Mouse (Mus musculus) heart, embryonic 13.5 days (tissue): ENCODE data around the gene Galnt10. TPM values are rescaled to one million over a fixed set of nuclear protein-coding genes. Genes with fewer than 3 reads are reported as not detected.

Experiments used
- ATAC-seq: fragments of 200-750 bp; cut with Nextera tagmentation; 2 replicates; pipeline ENCODE4 v1.8.0; 2017; ENCODE audit warnings: moderate TSS enrichment; ENCODE audit not compliant: insufficient number of reproducible peaks, low FRiP score, low TSS enrichment; ENCODE audit errors: extremely low read depth
- H3K27ac ChIP-seq: fragments of 300-500 bp; sonication (generic); replicated peaks from 2 replicates; pipeline ENCODE4 v1.5.1; 2015; ENCODE audit warnings: moderate library complexity, mild to moderate bottlenecking, inconsistent platforms
- H3K27me3 ChIP-seq: fragments of 300-500 bp; sonication (generic); replicated peaks from 2 replicates; pipeline ENCODE4 v1.6.1; 2015; ENCODE audit warnings: mild to moderate bottlenecking, inconsistent platforms
- H3K36me3 ChIP-seq: fragments of 300-500 bp; sonication (generic); 2 replicates; pipeline ENCODE4 v1.6.1; 2015; ENCODE audit warnings: mild to moderate bottlenecking, inconsistent platforms
- H3K4me1 ChIP-seq: fragments of 300-500 bp; sonication (generic); 2 replicates; pipeline ENCODE4 v1.6.1; 2015; ENCODE audit warnings: inconsistent platforms
- H3K4me2 ChIP-seq: fragments of 300-500 bp; sonication (generic); 2 replicates; pipeline ENCODE4 v1.6.1; 2015; ENCODE audit warnings: inconsistent platforms, mild to moderate bottlenecking, moderate library complexity
- H3K4me3 ChIP-seq: fragments of 300-500 bp; sonication (generic); 2 replicates; pipeline ENCODE4 v1.5.1; 2015; ENCODE audit warnings: moderate library complexity, mild to moderate bottlenecking, inconsistent platforms
- H3K9ac ChIP-seq: fragments of 300-500 bp; sonication (generic); 2 replicates; pipeline ENCODE4 v1.6.1; 2015; ENCODE audit warnings: inconsistent platforms, mild to moderate bottlenecking, moderate library complexity
- H3K9me3 ChIP-seq: fragments of 300-500 bp; sonication (generic); 2 replicates; pipeline ENCODE4 v1.6.1; 2016; ENCODE audit warnings: inconsistent platforms
- WGBS: fragments of 180-500 bp; shearing (Covaris S2); methylation state at CpG from one replicate; pipeline ENCODE4 v1.1.7; 2015; ENCODE audit warnings: mixed read lengths; 5-methylcytosine and 5-hydroxymethylcytosine counted together
- polyA plus RNA-seq: library from polyadenylated mRNA; unstranded; fragments of >200 nt; fragmentation: Nextera tagmentation; extraction: Ambion mirVana; gene quantifications from 2 replicates; pipeline ENCODE4 v1.2.1, GENCODE M21; 2015

The Galnt10 gene
- polyA plus RNA-seq, 1 experiment from 2014 or later: 11.4 TPM

GRCm38 (mm10) chr11:57708174-57709154 lies 63.2 kb downstream of the Galnt10 start:
- no peak for ATAC-seq
- Histone ChIP-seq H3K4me2 (no peak overlapping the region), H3K4me1 (0 out of 2 replicates have a peak, but pooled peaks cover 3% of the 10 kb centered on the region), H3K9ac (no peak overlapping the region), H3K27me3 (no peaks in the 10 kb centered on the region), H3K27ac (no peak overlapping the region), H3K4me3 (no peak overlapping the region), H3K36me3 (peaks cover 16% of the 10 kb centered on the region), H3K9me3 (peaks cover 11% of the 10 kb centered on the region; the same call in 1 of the 2 replicates)
- WGBS: 76% methylated on average over 22 of the region's 22 CpGs

- ATAC-seq: no peak
- H3K4me1 ChIP-seq: no peaks in the 10 kb centered on the region
- no peaks in the 10 kb centered on the region for H3K27me3 ChIP-seq
- no peak overlapping the region for H3K4me3 ChIP-seq
- 68% methylated on average over 6 of the region's 6 CpGs for WGBS
- no peaks in the 10 kb centered on the region for H3K9me3 ChIP-seq
- no peak overlapping the region for H3K4me2 ChIP-seq
- H3K27ac ChIP-seq: no peak overlapping the region
- H3K36me3 ChIP-seq: 0 out of 2 replicates have a peak, but pooled peaks cover 3% of the 10 kb centered on the region
- H3K9ac ChIP-seq: no peak overlapping the region
These were observed 68.7 kb downstream of the Galnt10 start for GRCm38 (mm10) chr11:57713960-57714359.

- no peaks in the 10 kb centered on the region for H3K27me3 ChIP-seq
- H3K4me3 ChIP-seq: no peak overlapping the region
- no peak overlapping the region for H3K9ac ChIP-seq
- ATAC-seq: no peak
- H3K36me3 ChIP-seq: no peaks in the 10 kb centered on the region
- H3K27ac ChIP-seq: no peak overlapping the region
- WGBS: 72% methylated on average over 3 of the region's 3 CpGs
- H3K4me1 ChIP-seq: peaks cover 10% of the 10 kb centered on the region; the same call in 1 of the 2 replicates
- no peak overlapping the region for H3K4me2 ChIP-seq
- H3K9me3 ChIP-seq: no peaks in the 10 kb centered on the region
These were observed 71.5 kb downstream of the Galnt10 start for GRCm38 (mm10) chr11:57716721-57717120.

GRCm38 (mm10) chr11:57717432-57717831 lies 72.2 kb downstream of the Galnt10 start:
- Histone ChIP-seq H3K27ac (no peak overlapping the region), H3K9me3 (no peaks in the 10 kb centered on the region), H3K36me3 (no peaks in the 10 kb centered on the region), H3K27me3 (no peaks in the 10 kb centered on the region), H3K9ac (no peak overlapping the region), H3K4me1 (peaks cover 10% of the 10 kb centered on the region; the same call in 1 of the 2 replicates), H3K4me2 (no peak overlapping the region), H3K4me3 (no peak overlapping the region)
- ATAC-seq: no peak
- 62% methylated on average over 3 of the region's 3 CpGs for WGBS

GRCm38 (mm10) chr11:57718081-57718480 lies 72.8 kb downstream of the Galnt10 start:
- Histone ChIP-seq H3K4me1 (peaks cover 10% of the 10 kb centered on the region; the same call in 1 of the 2 replicates), H3K4me2 (no peak overlapping the region), H3K9ac (no peak overlapping the region), H3K4me3 (no peak overlapping the region), H3K27ac (no peak overlapping the region), H3K27me3 (no peaks in the 10 kb centered on the region), H3K36me3 (no peaks in the 10 kb centered on the region), H3K9me3 (no peaks in the 10 kb centered on the region)
- ATAC-seq: no peak
- WGBS: 90% methylated on average over 6 of the region's 6 CpGs

- Histone ChIP-seq H3K4me1 (peaks cover 10% of the 10 kb centered on the region; the same call in 1 of the 2 replicates), H3K9ac (no peak overlapping the region)
- 39% methylated on average over 7 of the region's 7 CpGs for WGBS
These were observed 74.4 kb downstream of the Galnt10 start for GRCm38 (mm10) chr11:57719631-57720030.

GRCm38 (mm10) chr11:57720076-57720475 lies 74.8 kb downstream of the Galnt10 start:
- Histone ChIP-seq H3K27ac (no peak overlapping the region), H3K9me3 (no peaks in the 10 kb centered on the region), H3K4me1 (peaks cover 10% of the 10 kb centered on the region; the same call in 1 of the 2 replicates), H3K36me3 (peaks cover 8% of the 10 kb centered on the region), H3K4me2 (no peak overlapping the region), H3K27me3 (no peaks in the 10 kb centered on the region), H3K4me3 (no peak overlapping the region), H3K9ac (no peak overlapping the region)
- ATAC-seq: no peak
- 74% methylated on average over 6 of the region's 6 CpGs for WGBS

More at GRCm38 (mm10) chr11:57719631-57720030, 74.4 kb downstream of the Galnt10 start:
- H3K9me3 ChIP-seq: no peaks in the 10 kb centered on the region
- no peak overlapping the region for H3K4me3 ChIP-seq
- H3K36me3 ChIP-seq: peaks cover 8% of the 10 kb centered on the region
- H3K27me3 ChIP-seq: no peaks in the 10 kb centered on the region
- H3K4me2 ChIP-seq: no peak overlapping the region
- ATAC-seq: no peak
- no peak overlapping the region for H3K27ac ChIP-seq

- Histone ChIP-seq H3K9me3 (no peaks in the 10 kb centered on the region), H3K27ac (no peak overlapping the region), H3K4me1 (peaks cover 3% of the 10 kb centered on the region; the same call in 1 of the 2 replicates), H3K36me3 (peaks cover 10% of the 10 kb centered on the region), H3K27me3 (no peaks in the 10 kb centered on the region), H3K9ac (no peak overlapping the region), H3K4me3 (no peak overlapping the region), H3K4me2 (no peak overlapping the region)
- ATAC-seq: no peak
- 80% methylated on average over 5 of the region's 5 CpGs for WGBS
These were observed 79.7 kb downstream of the Galnt10 start for GRCm38 (mm10) chr11:57724791-57725463.

- no peak for ATAC-seq
- Histone ChIP-seq H3K9me3 (no peaks in the 10 kb centered on the region), H3K27ac (no peak overlapping the region), H3K4me2 (no peak overlapping the region), H3K36me3 (peaks cover 10% of the 10 kb centered on the region), H3K27me3 (no peaks in the 10 kb centered on the region), H3K4me1 (no peaks in the 10 kb centered on the region), H3K4me3 (no peak overlapping the region), H3K9ac (no peak overlapping the region)
- WGBS: 62% methylated on average over 4 of the region's 4 CpGs
These were observed 80.7 kb downstream of the Galnt10 start for GRCm38 (mm10) chr11:57725926-57726325.

GRCm38 (mm10) chr11:57727303-57727969 lies 82.2 kb downstream of the Galnt10 start:
- WGBS: 71% methylated on average over 9 of the region's 9 CpGs

More at GRCm38 (mm10) chr11:57727303-57727969, 82.2 kb downstream of the Galnt10 start:
- H3K27me3 ChIP-seq: no peaks in the 10 kb centered on the region
- H3K4me2 ChIP-seq: no peak overlapping the region
- H3K4me1 ChIP-seq: no peaks in the 10 kb centered on the region
- H3K27ac ChIP-seq: no peak overlapping the region
- H3K36me3 ChIP-seq: peaks cover 10% of the 10 kb centered on the region
- no peak for ATAC-seq
- no peaks in the 10 kb centered on the region for H3K9me3 ChIP-seq
- no peak overlapping the region for H3K9ac ChIP-seq
- H3K4me3 ChIP-seq: no peak overlapping the region
